Mouse (Mus musculus) midbrain, embryonic 12.5 days (tissue): ENCODE measurements at regions not wholly inside any gene's neighbourhood (a gene's known extent, or its start where the extent isn't known, plus 50 kb on each side); places are given as distances from the start of the nearest gene placed in this dataset.

Experiments used
- ATAC-seq: fragments of 200-750 bp; cut with Nextera tagmentation; 2 replicates; pipeline ENCODE4 v1.8.0; 2017; ENCODE audit warnings: low read depth, moderate TSS enrichment, moderate library complexity; ENCODE audit not compliant: low FRiP score
- H3K27ac ChIP-seq: fragments of 300-500 bp; sonication (generic); replicated peaks from 2 replicates; pipeline ENCODE4 v1.5.1; 2016; ENCODE audit warnings: mild to moderate bottlenecking
- H3K27me3 ChIP-seq: fragments of 300-500 bp; sonication (generic); 2 replicates; pipeline ENCODE4 v1.6.1; 2016; ENCODE audit warnings: mild to moderate bottlenecking
- H3K36me3 ChIP-seq: fragments of 300-500 bp; sonication (generic); 2 replicates; pipeline ENCODE4 v1.6.1; 2016
- H3K4me1 ChIP-seq: fragments of 300-500 bp; sonication (generic); 2 replicates; pipeline ENCODE4 v1.6.1; 2016
- H3K4me2 ChIP-seq: fragments of 300-500 bp; sonication (generic); replicated peaks from 2 replicates; pipeline ENCODE4 v1.6.1; 2016; ENCODE audit warnings: mild to moderate bottlenecking, moderate library complexity
- H3K4me3 ChIP-seq: fragments of 300-500 bp; sonication (generic); 2 replicates; pipeline ENCODE4 v1.5.1; 2016; ENCODE audit warnings: mild to moderate bottlenecking
- H3K9ac ChIP-seq: fragments of 300-500 bp; sonication (generic); replicated peaks from 2 replicates; pipeline ENCODE4 v1.6.1; 2016; ENCODE audit warnings: mild to moderate bottlenecking, moderate library complexity
- H3K9me3 ChIP-seq: fragments of 300-500 bp; sonication (generic); 2 replicates; pipeline ENCODE4 v1.6.1; 2016; ENCODE audit warnings: mild to moderate bottlenecking
- WGBS: fragments of 180-500 bp; shearing (Covaris S2); methylation state at CpG from one replicate; pipeline ENCODE4 v1.1.7; 2016; 5-methylcytosine and 5-hydroxymethylcytosine counted together

GRCm38 (mm10) chr3:124673551-124673950 is 92.7 kb upstream of the 1700003H04Rik start:
- Histone ChIP-seq H3K27me3 (no peaks in the 10 kb centered on the region), H3K9me3 (no peaks in the 10 kb centered on the region), H3K4me2 (no peak overlapping the region), H3K27ac (no peak overlapping the region), H3K4me3 (no peak overlapping the region), H3K9ac (no peak overlapping the region), H3K4me1 (no peaks in the 10 kb centered on the region), H3K36me3 (no peaks in the 10 kb centered on the region)
- ATAC-seq: no peak
- WGBS: 72% methylated on average over 2 of the region's 2 CpGs

GRCm38 (mm10) chr3:124658153-124658552 is 77.3 kb upstream of the 1700003H04Rik start:
- H3K9me3 ChIP-seq: no peaks in the 10 kb centered on the region
- no peak overlapping the region for H3K27ac ChIP-seq
- whole genome bisulfite sequencing: 91% methylated on average over 2 of the region's 2 CpGs
- H3K4me3 ChIP-seq: no peak overlapping the region
- no peak for ATAC-seq
- no peak overlapping the region for H3K4me2 ChIP-seq
- no peaks in the 10 kb centered on the region for H3K36me3 ChIP-seq
- no peak overlapping the region for H3K9ac ChIP-seq
- no peaks in the 10 kb centered on the region for H3K4me1 ChIP-seq
- H3K27me3 ChIP-seq: no peaks in the 10 kb centered on the region

GRCm38 (mm10) chr3:124633372-124633771 is 52.5 kb upstream of the 1700003H04Rik start:
- Histone ChIP-seq H3K9me3 (no peaks in the 10 kb centered on the region), H3K4me1 (no peaks in the 10 kb centered on the region), H3K27me3 (no peaks in the 10 kb centered on the region), H3K4me2 (no peak overlapping the region), H3K27ac (no peak overlapping the region), H3K9ac (no peak overlapping the region), H3K36me3 (no peaks in the 10 kb centered on the region), H3K4me3 (no peak overlapping the region)
- WGBS: 90% methylated on average over 2 of the region's 2 CpGs
- ATAC-seq: no peak
